Mouse (Mus musculus): ENCODE data around the gene Pdlim7. TPM values are rescaled to one million over a fixed set of nuclear protein-coding genes. Genes with fewer than 3 reads are reported as not detected.

The Pdlim7 gene
- 141 and 146 TPM in 2 replicates for polyA plus RNA-seq (2015; fragmentation: Nextera tagmentation; extraction: Ambion mirVana)

GRCm38 (mm10) chr13:55513111-55513748 lies at the start of gene Pdlim7:
Pdlim7 (minus strand) TSS chr13:55513676.
- peak; percentile 74 for ATAC-seq (ENCODE audit: low FRiP score)
- Histone ChIP-seq H3K9me3 (no peaks in the 10 kb centered on the region), H3K4me3 (peak within 1 kb of the TSS; percentile 78), H3K4me1 (replicated peaks) (peaks cover 36% of the 10 kb centered on the region), H3K27ac (peak within 1 kb of the TSS; percentile 86), H3K9ac (peak within 1 kb of the TSS; percentile 84), H3K36me3 (peaks cover 22% of the 10 kb centered on the region), H3K4me2 (peak within 1 kb of the TSS; percentile 98), H3K27me3 (peaks cover 10% of the 10 kb centered on the region)
- under 1% methylated on average over 50 of the region's 55 CpGs for WGBS

- H3K36me3 ChIP-seq = peaks cover 42% of the 10 kb centered on the region
- ATAC-seq (ENCODE audit: low FRiP score) = no peak
- 95% methylated on average over 6 of the region's 6 CpGs for WGBS
Observed at GRCm38 (mm10) chr13:55557499-55557898, 44.0 kb upstream of the Pdlim7 start.

GRCm38 (mm10) chr13:55555921-55556320 lies 42.4 kb upstream of the Pdlim7 start:
- no peak for ATAC-seq (ENCODE audit: low FRiP score)
- Histone ChIP-seq H3K27me3 (no peaks in the 10 kb centered on the region), H3K4me3 (no peak overlapping the region), H3K9me3 (no peaks in the 10 kb centered on the region), H3K36me3 (peaks cover 57% of the 10 kb centered on the region), H3K4me1 (replicated peaks) (peaks cover 12% of the 10 kb centered on the region), H3K9ac (no peak overlapping the region), H3K4me2 (no peak overlapping the region), H3K27ac (no peak overlapping the region)
- WGBS = 92% methylated on average over 9 of the region's 9 CpGs

More at GRCm38 (mm10) chr13:55557499-55557898, 44.0 kb upstream of the Pdlim7 start:
- Histone ChIP-seq H3K4me2 (no peak overlapping the region), H3K27me3 (no peaks in the 10 kb centered on the region), H3K9ac (no peak overlapping the region), H3K4me1 (replicated peaks) (peaks cover 12% of the 10 kb centered on the region), H3K9me3 (no peaks in the 10 kb centered on the region), H3K27ac (no peak overlapping the region), H3K4me3 (no peak overlapping the region)

GRCm38 (mm10) chr13:55549061-55549460 lies 35.6 kb upstream of the Pdlim7 start:
- no peaks in the 10 kb centered on the region for H3K4me1 ChIP-seq (replicated peaks)
- no peak overlapping the region for H3K4me2 ChIP-seq
- H3K9ac ChIP-seq = no peak overlapping the region
- 96% methylated on average over 15 of the region's 15 CpGs for WGBS
- H3K4me3 ChIP-seq = no peak overlapping the region
- H3K27me3 ChIP-seq = no peaks in the 10 kb centered on the region
- ATAC-seq (ENCODE audit: low FRiP score) = no peak
- no peak overlapping the region for H3K27ac ChIP-seq
- peaks cover 98% of the 10 kb centered on the region for H3K36me3 ChIP-seq
- no peaks in the 10 kb centered on the region for H3K9me3 ChIP-seq

- 95% methylated on average over 5 of the region's 5 CpGs for WGBS
- H3K27me3 ChIP-seq = no peaks in the 10 kb centered on the region
Observed at GRCm38 (mm10) chr13:55548426-55548825, 35.0 kb upstream of the Pdlim7 start.

GRCm38 (mm10) chr13:55547916-55548315 lies 34.4 kb upstream of the Pdlim7 start:
- ATAC-seq (ENCODE audit: low FRiP score) = no peak
- H3K36me3 ChIP-seq = peaks cover 98% of the 10 kb centered on the region
- H3K4me3 ChIP-seq = no peak overlapping the region

More at GRCm38 (mm10) chr13:55548426-55548825, 35.0 kb upstream of the Pdlim7 start:
- no peaks in the 10 kb centered on the region for H3K9me3 ChIP-seq
- H3K4me2 ChIP-seq = no peak overlapping the region
- ATAC-seq (ENCODE audit: low FRiP score) = no peak
- no peak overlapping the region for H3K27ac ChIP-seq
- H3K4me3 ChIP-seq = no peak overlapping the region
- no peak overlapping the region for H3K9ac ChIP-seq
- H3K4me1 ChIP-seq (replicated peaks) = no peaks in the 10 kb centered on the region
- H3K36me3 ChIP-seq = peaks cover 98% of the 10 kb centered on the region

GRCm38 (mm10) chr13:55544792-55545191 lies 31.3 kb upstream of the Pdlim7 start:
- Histone ChIP-seq H3K27ac (no peak overlapping the region), H3K9ac (no peak overlapping the region), H3K27me3 (no peaks in the 10 kb centered on the region), H3K9me3 (no peaks in the 10 kb centered on the region), H3K4me1 (replicated peaks) (no peaks in the 10 kb centered on the region), H3K4me3 (no peak overlapping the region), H3K36me3 (peaks cover 100% of the 10 kb centered on the region), H3K4me2 (no peak overlapping the region)
- no peak for ATAC-seq (ENCODE audit: low FRiP score)
- WGBS = 89% methylated on average over 6 of the region's 6 CpGs

More at GRCm38 (mm10) chr13:55547916-55548315, 34.4 kb upstream of the Pdlim7 start:
- Histone ChIP-seq H3K27ac (no peak overlapping the region), H3K9me3 (no peaks in the 10 kb centered on the region), H3K27me3 (no peaks in the 10 kb centered on the region), H3K9ac (no peak overlapping the region), H3K4me1 (replicated peaks) (no peaks in the 10 kb centered on the region), H3K4me2 (no peak overlapping the region)
- 96% methylated on average over 2 of the region's 2 CpGs for WGBS

GRCm38 (mm10) chr13:55543447-55543846 lies 30.0 kb upstream of the Pdlim7 start:
- no peaks in the 10 kb centered on the region for H3K9me3 ChIP-seq
- no peak for ATAC-seq (ENCODE audit: low FRiP score)
- peaks cover 100% of the 10 kb centered on the region for H3K36me3 ChIP-seq
- 96% methylated on average over 8 of the region's 8 CpGs for WGBS
- no peak overlapping the region for H3K4me2 ChIP-seq
- H3K27me3 ChIP-seq = no peaks in the 10 kb centered on the region
- no peak overlapping the region for H3K4me3 ChIP-seq
- H3K4me1 ChIP-seq (replicated peaks) = no peaks in the 10 kb centered on the region
- H3K27ac ChIP-seq = no peak overlapping the region
- no peak overlapping the region for H3K9ac ChIP-seq

GRCm38 (mm10) chr13:55542891-55543290 lies 29.4 kb upstream of the Pdlim7 start:
- no peaks in the 10 kb centered on the region for H3K4me1 ChIP-seq (replicated peaks)
- no peaks in the 10 kb centered on the region for H3K27me3 ChIP-seq
- no peak overlapping the region for H3K4me3 ChIP-seq
- no peak for ATAC-seq (ENCODE audit: low FRiP score)
- no peaks in the 10 kb centered on the region for H3K9me3 ChIP-seq
- whole genome bisulfite sequencing = 96% methylated on average over 4 of the region's 4 CpGs
- H3K27ac ChIP-seq = no peak overlapping the region
- H3K9ac ChIP-seq = no peak overlapping the region
- H3K36me3 ChIP-seq = peaks cover 100% of the 10 kb centered on the region
- no peak overlapping the region for H3K4me2 ChIP-seq

- 88% methylated on average over 2 of the region's 2 CpGs for WGBS
- no peak overlapping the region for H3K4me3 ChIP-seq
- H3K4me1 ChIP-seq (replicated peaks) = peaks cover 4% of the 10 kb centered on the region
- H3K27ac ChIP-seq = no peak overlapping the region
- peaks cover 86% of the 10 kb centered on the region for H3K36me3 ChIP-seq
- H3K9ac ChIP-seq = no peak overlapping the region
- H3K27me3 ChIP-seq = no peaks in the 10 kb centered on the region
- H3K9me3 ChIP-seq = no peaks in the 10 kb centered on the region
- no peak overlapping the region for H3K4me2 ChIP-seq
- ATAC-seq (ENCODE audit: low FRiP score) = no peak
Observed at GRCm38 (mm10) chr13:55540933-55541332, 27.5 kb upstream of the Pdlim7 start.

- peak within 1 kb of the TSS; percentile 86 for H3K27ac ChIP-seq
- under 1% methylated on average over 70 of the region's 70 CpGs for WGBS
- peak within 1 kb of the TSS; percentile 89 for H3K9ac ChIP-seq
- peak within 1 kb of the TSS; percentile 91 for H3K4me2 ChIP-seq
- H3K4me1 ChIP-seq (replicated peaks) = peaks cover 26% of the 10 kb centered on the region
- H3K27me3 ChIP-seq = no peaks in the 10 kb centered on the region
- H3K9me3 ChIP-seq = no peaks in the 10 kb centered on the region
- peak within 1 kb of the TSS; percentile 80 for H3K4me3 ChIP-seq
- peak; percentile 99 for ATAC-seq (ENCODE audit: low FRiP score)
- peaks cover 77% of the 10 kb centered on the region for H3K36me3 ChIP-seq
Observed at GRCm38 (mm10) chr13:55536194-55537175, 23.0 kb upstream of the Pdlim7 start, which contains the start of gene Ddx41. Ddx41 (minus strand) TSS chr13:55536658.

GRCm38 (mm10) chr13:55535796-55536193 lies 22.3 kb upstream of the Pdlim7 start:
- 21% methylated on average over 17 of the region's 17 CpGs for WGBS
- peak overlapping the region; percentile 91 for H3K4me2 ChIP-seq
- no peaks in the 10 kb centered on the region for H3K9me3 ChIP-seq
- H3K27me3 ChIP-seq = no peaks in the 10 kb centered on the region
- H3K27ac ChIP-seq = peak overlapping the region; percentile 86
- H3K36me3 ChIP-seq = peaks cover 77% of the 10 kb centered on the region
- ATAC-seq (ENCODE audit: low FRiP score) = no peak
- peak overlapping the region; percentile 89 for H3K9ac ChIP-seq
- peak overlapping the region; percentile 80 for H3K4me3 ChIP-seq
- H3K4me1 ChIP-seq (replicated peaks) = peaks cover 26% of the 10 kb centered on the region

All from hindbrain, embryonic 13.5 days (tissue).